Mouse (Mus musculus): ENCODE results near the gene Pold2. TPM values are rescaled to one million over a fixed set of nuclear protein-coding genes. Genes with fewer than 3 reads are reported as not detected.

The Pold2 gene
- polyA plus RNA-seq (2014; fragmentation: Nextera tagmentation; extraction: Ambion mirVana) = 116 and 128 TPM in 2 replicates

GRCm38 (mm10) chr11:5877921-5878526 lies at the start of gene Pold2:
Gene Pold2, minus strand, starts transcription at chr11:5878292.
- ATAC-seq (ENCODE audit: low FRiP score, low TSS enrichment) = peak; percentile 99
- Histone ChIP-seq H3K9ac (ENCODE audit: low read depth, low read length) (peak within 1 kb of the TSS; percentile 71), H3K4me3 (ENCODE audit: low read length) (peak within 1 kb of the TSS; percentile 71), H3K36me3 (ENCODE audit: control insufficient read depth, insufficient read depth, low read length) (peaks cover 29% of the 10 kb centered on the region), H3K27ac (ENCODE audit: low read depth, low read length) (peak within 1 kb of the TSS; percentile 81; the same call in 1 of the 2 replicates), H3K4me1 (ENCODE audit: control insufficient read depth, insufficient read depth, low read length) (peaks cover 9% of the 10 kb centered on the region; the same call in 1 of the 2 replicates), H3K4me2 (replicated peaks; ENCODE audit: low read depth, low read length) (peak within 1 kb of the TSS; percentile 68), H3K9me3 (ENCODE audit: control insufficient read depth, low read length) (no peaks in the 10 kb centered on the region), H3K27me3 (ENCODE audit: control insufficient read depth, insufficient read depth, low read length) (no peaks in the 10 kb centered on the region)
- under 1% methylated on average over 52 of the region's 52 CpGs for WGBS

GRCm38 (mm10) chr11:5926696-5927220 lies 48.7 kb upstream of the Pold2 start:
- H3K9ac ChIP-seq (ENCODE audit: low read depth, low read length) = no peak overlapping the region
- no peaks in the 10 kb centered on the region for H3K36me3 ChIP-seq (ENCODE audit: control insufficient read depth, insufficient read depth, low read length)
- H3K4me1 ChIP-seq (ENCODE audit: control insufficient read depth, insufficient read depth, low read length) = no peaks in the 10 kb centered on the region
- no peak for ATAC-seq (ENCODE audit: low FRiP score, low TSS enrichment)
- no peak overlapping the region for H3K27ac ChIP-seq (ENCODE audit: low read depth, low read length)
- H3K27me3 ChIP-seq (ENCODE audit: control insufficient read depth, insufficient read depth, low read length) = no peaks in the 10 kb centered on the region
- WGBS = 85% methylated on average over 3 of the region's 3 CpGs
- no peaks in the 10 kb centered on the region for H3K9me3 ChIP-seq (ENCODE audit: control insufficient read depth, low read length)
- H3K4me3 ChIP-seq (ENCODE audit: low read length) = no peak overlapping the region
- H3K4me2 ChIP-seq (replicated peaks; ENCODE audit: low read depth, low read length) = no peak overlapping the region

- no peak overlapping the region for H3K4me2 ChIP-seq (replicated peaks; ENCODE audit: low read depth, low read length)
- H3K27me3 ChIP-seq (ENCODE audit: control insufficient read depth, insufficient read depth, low read length) = no peaks in the 10 kb centered on the region
- no peaks in the 10 kb centered on the region for H3K4me1 ChIP-seq (ENCODE audit: control insufficient read depth, insufficient read depth, low read length)
- no peak for ATAC-seq (ENCODE audit: low FRiP score, low TSS enrichment)
- 65% methylated on average over 8 of the region's 8 CpGs for WGBS
- no peak overlapping the region for H3K4me3 ChIP-seq (ENCODE audit: low read length)
- no peaks in the 10 kb centered on the region for H3K9me3 ChIP-seq (ENCODE audit: control insufficient read depth, low read length)
- no peaks in the 10 kb centered on the region for H3K36me3 ChIP-seq (ENCODE audit: control insufficient read depth, insufficient read depth, low read length)
- H3K27ac ChIP-seq (ENCODE audit: low read depth, low read length) = no peak overlapping the region
- no peak overlapping the region for H3K9ac ChIP-seq (ENCODE audit: low read depth, low read length)
These were observed 46.6 kb upstream of the Pold2 start for GRCm38 (mm10) chr11:5924699-5925098.

- H3K36me3 ChIP-seq (ENCODE audit: control insufficient read depth, insufficient read depth, low read length) = no peaks in the 10 kb centered on the region
- ATAC-seq (ENCODE audit: low FRiP score, low TSS enrichment) = peak; percentile 28; the same call in 1 of the 2 replicates
- H3K9me3 ChIP-seq (ENCODE audit: control insufficient read depth, low read length) = no peaks in the 10 kb centered on the region
- H3K9ac ChIP-seq (ENCODE audit: low read depth, low read length) = no peak overlapping the region
- no peaks in the 10 kb centered on the region for H3K4me1 ChIP-seq (ENCODE audit: control insufficient read depth, insufficient read depth, low read length)
- H3K27me3 ChIP-seq (ENCODE audit: control insufficient read depth, insufficient read depth, low read length) = no peaks in the 10 kb centered on the region
- no peak overlapping the region for H3K4me3 ChIP-seq (ENCODE audit: low read length)
- WGBS = 31% methylated on average over 17 of the region's 17 CpGs
- H3K27ac ChIP-seq (ENCODE audit: low read depth, low read length) = no peak overlapping the region
- no peak overlapping the region; the same call in 1 of the 2 replicates for H3K4me2 ChIP-seq (replicated peaks; ENCODE audit: low read depth, low read length)
These were observed 42.4 kb upstream of the Pold2 start for GRCm38 (mm10) chr11:5920323-5920960.

GRCm38 (mm10) chr11:5919606-5920005 lies 41.5 kb upstream of the Pold2 start:
- Histone ChIP-seq H3K4me1 (ENCODE audit: control insufficient read depth, insufficient read depth, low read length) (no peaks in the 10 kb centered on the region), H3K27ac (ENCODE audit: low read depth, low read length) (no peak overlapping the region), H3K27me3 (ENCODE audit: control insufficient read depth, insufficient read depth, low read length) (no peaks in the 10 kb centered on the region), H3K9ac (ENCODE audit: low read depth, low read length) (no peak overlapping the region), H3K4me2 (replicated peaks; ENCODE audit: low read depth, low read length) (no peak overlapping the region), H3K9me3 (ENCODE audit: control insufficient read depth, low read length) (no peaks in the 10 kb centered on the region), H3K36me3 (ENCODE audit: control insufficient read depth, insufficient read depth, low read length) (no peaks in the 10 kb centered on the region), H3K4me3 (ENCODE audit: low read length) (no peak overlapping the region)
- 89% methylated on average over 4 of the region's 4 CpGs for WGBS
- ATAC-seq (ENCODE audit: low FRiP score, low TSS enrichment) = no peak

GRCm38 (mm10) chr11:5918111-5918510 lies 40.0 kb upstream of the Pold2 start:
- Histone ChIP-seq H3K9me3 (ENCODE audit: control insufficient read depth, low read length) (no peaks in the 10 kb centered on the region), H3K4me3 (ENCODE audit: low read length) (no peak overlapping the region), H3K4me2 (replicated peaks; ENCODE audit: low read depth, low read length) (no peak overlapping the region), H3K4me1 (ENCODE audit: control insufficient read depth, insufficient read depth, low read length) (no peaks in the 10 kb centered on the region), H3K36me3 (ENCODE audit: control insufficient read depth, insufficient read depth, low read length) (no peaks in the 10 kb centered on the region), H3K9ac (ENCODE audit: low read depth, low read length) (no peak overlapping the region), H3K27me3 (ENCODE audit: control insufficient read depth, insufficient read depth, low read length) (no peaks in the 10 kb centered on the region), H3K27ac (ENCODE audit: low read depth, low read length) (no peak overlapping the region)
- WGBS = 77% methylated on average over 2 of the region's 2 CpGs
- no peak for ATAC-seq (ENCODE audit: low FRiP score, low TSS enrichment)

- H3K27me3 ChIP-seq (ENCODE audit: control insufficient read depth, insufficient read depth, low read length) = no peaks in the 10 kb centered on the region
- H3K4me3 ChIP-seq (ENCODE audit: low read length) = no peak overlapping the region
- WGBS = 67% methylated on average over 8 of the region's 8 CpGs
- H3K4me2 ChIP-seq (replicated peaks; ENCODE audit: low read depth, low read length) = no peak overlapping the region
- no peak overlapping the region for H3K9ac ChIP-seq (ENCODE audit: low read depth, low read length)
- H3K36me3 ChIP-seq (ENCODE audit: control insufficient read depth, insufficient read depth, low read length) = no peaks in the 10 kb centered on the region
- no peak for ATAC-seq (ENCODE audit: low FRiP score, low TSS enrichment)
- H3K27ac ChIP-seq (ENCODE audit: low read depth, low read length) = no peak overlapping the region
- H3K9me3 ChIP-seq (ENCODE audit: control insufficient read depth, low read length) = no peaks in the 10 kb centered on the region
- H3K4me1 ChIP-seq (ENCODE audit: control insufficient read depth, insufficient read depth, low read length) = no peaks in the 10 kb centered on the region
These were observed 38.1 kb upstream of the Pold2 start for GRCm38 (mm10) chr11:5916178-5916548.

- ATAC-seq (ENCODE audit: low FRiP score, low TSS enrichment) = no peak
These were observed 37.5 kb upstream of the Pold2 start for GRCm38 (mm10) chr11:5915429-5916177.

GRCm38 (mm10) chr11:5914940-5915339 lies 36.8 kb upstream of the Pold2 start:
- no peak for ATAC-seq (ENCODE audit: low FRiP score, low TSS enrichment)
- no peak overlapping the region for H3K9ac ChIP-seq (ENCODE audit: low read depth, low read length)
- no peaks in the 10 kb centered on the region for H3K27me3 ChIP-seq (ENCODE audit: control insufficient read depth, insufficient read depth, low read length)
- no peak overlapping the region for H3K4me3 ChIP-seq (ENCODE audit: low read length)
- WGBS = 57% methylated on average over 5 of the region's 5 CpGs
- no peak overlapping the region for H3K4me2 ChIP-seq (replicated peaks; ENCODE audit: low read depth, low read length)
- no peaks in the 10 kb centered on the region for H3K9me3 ChIP-seq (ENCODE audit: control insufficient read depth, low read length)
- H3K4me1 ChIP-seq (ENCODE audit: control insufficient read depth, insufficient read depth, low read length) = no peaks in the 10 kb centered on the region
- no peak overlapping the region for H3K27ac ChIP-seq (ENCODE audit: low read depth, low read length)
- H3K36me3 ChIP-seq (ENCODE audit: control insufficient read depth, insufficient read depth, low read length) = no peaks in the 10 kb centered on the region

More at GRCm38 (mm10) chr11:5915429-5916177, 37.5 kb upstream of the Pold2 start:
- Histone ChIP-seq H3K4me1 (ENCODE audit: control insufficient read depth, insufficient read depth, low read length) (no peaks in the 10 kb centered on the region), H3K36me3 (ENCODE audit: control insufficient read depth, insufficient read depth, low read length) (no peaks in the 10 kb centered on the region), H3K27ac (ENCODE audit: low read depth, low read length) (no peak overlapping the region), H3K27me3 (ENCODE audit: control insufficient read depth, insufficient read depth, low read length) (no peaks in the 10 kb centered on the region), H3K9me3 (ENCODE audit: control insufficient read depth, low read length) (no peaks in the 10 kb centered on the region), H3K4me3 (ENCODE audit: low read length) (no peak overlapping the region), H3K9ac (ENCODE audit: low read depth, low read length) (no peak overlapping the region), H3K4me2 (replicated peaks; ENCODE audit: low read depth, low read length) (no peak overlapping the region)
- 70% methylated on average over 5 of the region's 5 CpGs for WGBS

Measured in kidney, embryonic 14.5 days (tissue).